Mouse (Mus musculus): ENCODE measurements around the gene Pcsk6. TPM values are rescaled to one million over a fixed set of nuclear protein-coding genes. Genes with fewer than 3 reads are reported as not detected.

The Pcsk6 gene
- total and polyA plus RNA-seq, 3 experiments: 0.01 TPM; not detected in 2

GRCm38 (mm10) chr7:65903456-65903855, 41.9 kb downstream of the Pcsk6 start:
- H3K36me3 ChIP-seq (ENCODE audit: control insufficient read depth in 1 of 2, insufficient read depth in 2 of 2, low read length in 2 of 2): no peaks in the 10 kb centered on the region
- no peak for DNase-seq (ENCODE audit: low read depth, low spot score)
- H3K4me3 ChIP-seq (ENCODE audit: control insufficient read depth in 1 of 2, insufficient read depth in 1 of 2, low read depth in 2 of 2, low read length in 2 of 2): no peak overlapping the region
- no peaks in the 10 kb centered on the region for H3K9me3 ChIP-seq (replicated peaks; ENCODE audit: insufficient read depth, low read length)
- TF ChIP-seq NRF1 (IDR thresholded peaks at IDR 0.05; ENCODE audit: insufficient read depth, low read depth, low read length, poor library complexity, severe bottlenecking) (no peak), TBP (IDR thresholded peaks at IDR 0.05; ENCODE audit: low read depth, low read length) (no peak), JUND (IDR thresholded peaks at IDR 0.05; ENCODE audit: low read depth, low read length) (no peak), USF2 (IDR thresholded peaks at IDR 0.05; ENCODE audit: borderline replicate concordance in 1 of 2, insufficient read depth in 1 of 2, low read depth in 1 of 2, low read length in 2 of 2) (no peak), MXI1 (IDR thresholded peaks at IDR 0.05; ENCODE audit: low read depth, low read length) (no peak), UBTF (IDR thresholded peaks at IDR 0.05; ENCODE audit: borderline replicate concordance, insufficient read depth, low read depth, low read length) (no peak), EP300 (IDR thresholded peaks at IDR 0.05; ENCODE audit: low read depth in 1 of 2, low read length in 2 of 2) (no peak), POLR2A (IDR thresholded peaks at IDR 0.05; ENCODE audit: control insufficient read depth in 1 of 2, insufficient read depth in 1 of 2, low read depth in 1 of 2, low read length in 2 of 2, poor library complexity in 1 of 2) (no peak), USF1 (IDR thresholded peaks at IDR 0.05; ENCODE audit: low read depth, low read length) (no peak), MYC (IDR thresholded peaks at IDR 0.05; ENCODE audit: low read depth, low read length) (no peak), TCF12 (IDR thresholded peaks at IDR 0.05; ENCODE audit: low read depth, low read length) (no peak), BHLHE40 (IDR thresholded peaks at IDR 0.05; ENCODE audit: borderline replicate concordance, low read depth, low read length) (no peak), KAT2A (conservative IDR thresholded peaks at IDR 0.05; ENCODE audit: low read depth, low read length) (no peak), SMC3 (IDR thresholded peaks at IDR 0.05; ENCODE audit: low read depth, low read length) (no peak), ZNF384 (IDR thresholded peaks at IDR 0.05; ENCODE audit: low read depth, low read length) (no peak), RCOR1 (IDR thresholded peaks at IDR 0.05; ENCODE audit: low read depth, low read length) (no peak), MAZ (IDR thresholded peaks at IDR 0.05; ENCODE audit: low read depth, low read length) (no peak), CHD2 (IDR thresholded peaks at IDR 0.05; ENCODE audit: low read length) (no peak)
- no peaks in the 10 kb centered on the region; a peak in 1 of 4 replicates for H3K27me3 ChIP-seq (ENCODE audit: control insufficient read depth in 1 of 2, insufficient read depth in 2 of 2, low read length in 2 of 2)
- H3K9ac ChIP-seq (ENCODE audit: control insufficient read depth, low read depth, low read length, poor library complexity, severe bottlenecking): no peak overlapping the region
- H3K27ac ChIP-seq (ENCODE audit: control insufficient read depth, low read depth, low read length): no peak overlapping the region
- no peaks in the 10 kb centered on the region for H3K4me1 ChIP-seq (ENCODE audit: control insufficient read depth in 1 of 2, insufficient read depth in 2 of 2, low read length in 2 of 2)
- no peaks in the 10 kb centered on the region for H3K79me2 ChIP-seq (ENCODE audit: control insufficient read depth, insufficient read depth, low read length, poor library complexity)

GRCm38 (mm10) chr7:65906528-65907272, 45.2 kb downstream of the Pcsk6 start:
- Histone ChIP-seq H3K4me3 (ENCODE audit: control insufficient read depth in 1 of 2, insufficient read depth in 1 of 2, low read depth in 2 of 2, low read length in 2 of 2) (no peak overlapping the region), H3K4me1 (ENCODE audit: control insufficient read depth in 1 of 2, insufficient read depth in 2 of 2, low read length in 2 of 2) (no peaks in the 10 kb centered on the region), H3K9ac (ENCODE audit: control insufficient read depth, low read depth, low read length, poor library complexity, severe bottlenecking) (no peak overlapping the region), H3K27ac (ENCODE audit: control insufficient read depth, low read depth, low read length) (no peak overlapping the region), H3K36me3 (ENCODE audit: control insufficient read depth in 1 of 2, insufficient read depth in 2 of 2, low read length in 2 of 2) (no peaks in the 10 kb centered on the region), H3K27me3 (ENCODE audit: control insufficient read depth in 1 of 2, insufficient read depth in 2 of 2, low read length in 2 of 2) (no peaks in the 10 kb centered on the region; a peak in 1 of 4 replicates), H3K9me3 (replicated peaks; ENCODE audit: insufficient read depth, low read length) (no peaks in the 10 kb centered on the region), H3K79me2 (ENCODE audit: control insufficient read depth, insufficient read depth, low read length, poor library complexity) (no peaks in the 10 kb centered on the region)
- TF ChIP-seq BHLHE40 (IDR thresholded peaks at IDR 0.05; ENCODE audit: borderline replicate concordance, low read depth, low read length) (no peak), ZKSCAN1 (IDR thresholded peaks at IDR 0.05; ENCODE audit: low read depth, low read length) (no peak), RAD21 (IDR thresholded peaks at IDR 0.05; ENCODE audit: low read depth, low read length) (no peak)
- DNase-seq (ENCODE audit: low read depth, low spot score): no peak
